Comparison of ENCODE assay signal across 8 mouse cellular contexts in the genomic region with DNA sequence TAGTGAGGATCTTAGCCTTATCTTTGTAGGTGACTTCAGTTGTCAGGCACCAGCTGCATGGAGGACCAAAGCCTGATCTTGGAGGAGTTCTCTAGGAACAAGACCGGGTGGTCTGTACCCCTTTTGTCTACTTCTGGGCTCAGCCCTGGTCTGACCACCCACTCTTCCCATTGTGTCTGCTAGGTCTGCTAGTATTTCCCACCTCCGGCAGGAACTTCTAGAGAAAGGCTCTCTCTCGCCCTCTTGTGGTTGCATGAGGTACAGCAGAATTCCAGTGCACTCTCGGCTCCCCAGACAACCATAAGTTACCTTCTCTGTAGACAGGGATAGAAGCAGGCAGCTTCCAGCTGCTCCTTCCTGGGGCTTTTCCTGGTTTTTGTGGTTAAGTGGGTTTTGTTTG. TPM values are rescaled to one million over a fixed set of nuclear protein-coding genes. Genes with fewer than 3 reads are reported as not detected.
A peak's percentile ranks its signal among the peaks of the same experiment; 100 is the strongest.
DNase-seq lines count a peak whose midpoint lies in the region; ATAC-seq lines count a peak whose summit lies in the region.

No protein-coding gene starts in this region.

- no peaks in the 10 kb centered on the region for H3K36me3 ChIP-seq in limb, embryonic 12.5 days
- H3K36me3 ChIP-seq in midbrain, embryonic 15.5 days (replicated peaks), result no peaks in the 10 kb centered on the region

- H3K4me2 ChIP-seq in limb, embryonic 12.5 days, result no peak overlapping the region
- H3K4me2 ChIP-seq in midbrain, embryonic 15.5 days, result no peak overlapping the region

- no peaks in the 10 kb centered on the region for H3K9me3 ChIP-seq in limb, embryonic 12.5 days
- no peaks in the 10 kb centered on the region for H3K9me3 ChIP-seq in midbrain, embryonic 15.5 days

- 0% methylated on average over 4 of the region's 4 CpGs for WGBS in limb, embryonic 12.5 days
- 2% methylated on average over 4 of the region's 4 CpGs for WGBS in midbrain, embryonic 15.5 days

- peaks cover 30% of the 10 kb centered on the region for H3K4me1 ChIP-seq in limb, embryonic 12.5 days (replicated peaks)
- H3K4me1 ChIP-seq in midbrain, embryonic 15.5 days, result peaks cover 4% of the 10 kb centered on the region; the same call in 1 of the 2 replicates

- H3K27me3 ChIP-seq in limb, embryonic 12.5 days, result no peaks in the 10 kb centered on the region
- no peaks in the 10 kb centered on the region for H3K27me3 ChIP-seq in midbrain, embryonic 15.5 days (replicated peaks)

- peak; percentile 43 for DNase-seq in 3134 (ENCODE audit: extremely low read depth, insufficient read length, low spot score)
- peak; percentile 90 for DNase-seq in adrenal gland, postnatal 10 days
- DNase-seq in embryo, embryonic 9.5 days (ENCODE audit: extremely low spot score), result peak; percentile 91
- DNase-seq in heart, adult 18-20 months, result peak; percentile 78 to 92
- DNase-seq in kidney, adult 18-20 months, result peak; percentile 84
- peak; percentile 26 to 64 for DNase-seq in spleen, adult 18-20 months

- no peak overlapping the region for H3K9ac ChIP-seq in limb, embryonic 12.5 days (replicated peaks)
- no peak overlapping the region for H3K9ac ChIP-seq in midbrain, embryonic 15.5 days

- ATAC-seq in limb, embryonic 12.5 days (ENCODE audit: insufficient number of reproducible peaks, insufficient read depth, low FRiP score, low TSS enrichment, low read depth), result 0 out of 2 replicates have a peak, but pooled peaks have one; percentile 48
- ATAC-seq in midbrain, embryonic 15.5 days (replicated peaks), result peak; percentile 43; the same call in 1 of the 2 replicates

- H3K4me3 ChIP-seq in limb, embryonic 12.5 days (replicated peaks), result no peak overlapping the region
- no peak overlapping the region for H3K4me3 ChIP-seq in midbrain, embryonic 15.5 days

- H3K27ac ChIP-seq in limb, embryonic 12.5 days, result no peak overlapping the region
- no peak overlapping the region for H3K27ac ChIP-seq in midbrain, embryonic 15.5 days

RNA-seq across cellular contexts. Expression of gene Pofut2, which starts 6.2 kb away (rescaled TPM):
- 10 to 100 TPM; 66.2 to 68.2 TPM for total RNA-seq in adrenal gland, postnatal 10 days (2021)
- total RNA-seq in heart, adult 18-20 months (2021), result 10 to 100 TPM; 42.2 to 42.9 TPM
- 95.6 and 98.1 TPM in 2 replicates for polyA plus RNA-seq in limb, embryonic 12.5 days (2016; fragmentation: Nextera tagmentation; extraction: Ambion mirVana)
- polyA plus RNA-seq in midbrain, embryonic 15.5 days (2015; fragmentation: Nextera tagmentation; extraction: Ambion mirVana), result 58.0 and 59.2 TPM in 2 replicates
